Mouse (Mus musculus) embryo, embryonic 9.5 days (tissue): Measurements from ENCODE around the gene Gramd4.
A peak's percentile ranks its signal among the peaks of the same experiment; 100 is the strongest.
"Not testable (repeated sequence)": the region's sequence is repeated elsewhere in the genome, so short reads cannot be mapped to it uniquely, and the experiment has no call there.

ENCODE experiments used
- DNase-seq: peaks from one replicate; pipeline ENCODE4 v3.0.0-alpha.2; 2017; ENCODE audit errors: extremely low spot score

Gramd4 gene

DNA sequence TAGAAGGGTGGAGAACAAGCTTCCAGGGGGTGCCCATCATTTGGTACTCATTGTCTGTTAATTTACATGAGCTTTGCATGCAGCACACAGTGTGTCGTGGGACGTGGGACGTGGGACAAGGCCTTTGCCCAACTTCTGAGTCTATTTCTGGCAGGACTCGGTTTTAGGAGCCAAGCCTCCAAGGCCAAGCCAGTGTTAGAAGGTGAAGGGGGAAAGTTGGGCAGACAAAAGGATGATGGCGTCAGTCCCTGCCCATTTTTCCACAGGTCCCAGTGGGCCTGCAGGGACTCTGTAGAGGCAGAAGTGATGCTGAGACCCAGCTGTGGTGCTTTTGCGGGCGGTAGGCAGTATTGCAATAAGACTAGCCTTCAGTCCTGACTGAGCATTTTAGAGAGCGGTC is 33.1 kb downstream of the Gramd4 start:
- no peak for DNase-seq

DNA sequence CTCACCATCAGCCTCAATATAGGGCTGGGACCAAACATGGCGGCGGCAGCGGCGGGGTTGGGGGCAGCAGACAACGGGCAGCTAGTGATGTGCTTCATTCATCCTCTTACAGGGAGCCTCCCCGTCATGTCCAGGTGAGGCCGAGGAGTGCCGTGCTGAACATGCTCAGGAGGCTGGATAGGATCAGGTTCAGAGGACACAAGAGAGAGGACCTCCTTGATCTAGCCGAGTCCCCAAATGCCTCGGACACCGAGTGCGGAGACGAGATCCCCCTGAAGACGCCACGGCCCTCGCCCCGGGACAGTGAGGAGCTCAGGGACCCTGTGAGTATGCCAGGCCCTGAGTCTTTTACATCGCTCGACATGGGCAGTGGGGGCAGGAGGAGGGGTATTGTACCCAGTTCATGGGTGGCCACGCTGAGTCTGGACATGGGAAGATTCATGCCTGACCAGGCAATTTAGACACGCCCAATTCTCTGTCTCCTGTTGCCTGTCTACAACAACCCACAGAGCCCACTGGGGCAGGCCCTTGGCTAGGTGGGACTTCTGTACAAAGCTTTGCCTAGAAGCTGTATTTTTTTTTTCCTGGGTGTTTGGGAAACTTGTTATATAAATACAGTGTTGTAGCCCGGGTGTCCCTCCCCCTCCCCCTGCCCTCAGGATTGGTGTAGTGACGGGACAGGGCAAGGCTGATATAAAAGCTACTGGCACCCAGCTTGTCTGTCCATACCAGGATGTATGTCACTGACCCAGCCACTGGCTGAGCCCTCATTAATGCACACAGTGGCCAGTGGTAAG is 33.9 kb downstream of the Gramd4 start:
- no peak for DNase-seq

- no peak for DNase-seq
These were observed 34.6 kb downstream of the Gramd4 start for GRCm38 (mm10) chr15:86091998-86092670.

GRCm38 (mm10) chr15:86093236-86093635 is 35.7 kb downstream of the Gramd4 start:
- no peak for DNase-seq

DNA sequence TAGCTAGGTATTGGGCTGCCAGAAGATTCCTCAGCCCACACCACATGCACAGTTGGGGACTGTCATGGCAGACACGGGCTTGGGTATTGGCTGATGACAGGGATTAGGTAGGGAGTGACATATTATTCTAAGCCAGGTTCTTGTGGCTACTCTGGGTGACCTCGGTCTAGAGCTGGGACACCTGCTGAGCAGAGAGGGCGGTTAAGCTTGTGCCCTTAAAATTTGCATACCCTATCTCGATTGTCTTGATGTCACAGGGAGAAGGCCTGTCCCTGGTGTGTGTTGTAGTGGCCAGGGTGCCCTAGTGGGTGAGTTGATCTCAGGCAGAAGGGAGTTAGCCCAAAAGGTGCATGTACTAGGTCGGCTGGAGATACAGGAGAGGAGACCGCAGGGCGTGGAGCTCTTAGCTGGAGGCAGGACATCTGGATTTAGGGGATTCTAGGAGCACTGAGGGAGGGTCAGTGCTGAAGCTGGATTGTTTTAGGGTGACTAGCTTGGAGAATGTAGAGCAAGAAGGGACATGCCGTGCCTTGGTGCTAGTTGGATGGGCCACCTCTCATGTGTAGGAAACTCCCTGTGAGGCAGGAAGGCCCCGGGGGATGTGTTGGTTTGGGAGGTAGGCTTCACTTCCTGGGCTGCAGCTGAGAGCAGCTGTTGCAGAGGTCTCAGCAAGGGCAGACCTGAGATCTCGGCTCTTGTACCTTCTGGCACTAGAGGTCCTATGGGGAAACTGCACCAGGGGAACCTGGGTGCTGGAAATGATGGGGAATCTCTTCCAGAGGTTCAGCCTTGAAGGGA is 37.0 kb downstream of the Gramd4 start:
- DNase-seq: no peak

GRCm38 (mm10) chr15:86095722-86096603 is 38.5 kb downstream of the Gramd4 start:
- DNase-seq: no peak

- not testable (repeated sequence) for DNase-seq
These were observed 39.1 kb downstream of the Gramd4 start for GRCm38 (mm10) chr15:86096604-86097020.

DNA sequence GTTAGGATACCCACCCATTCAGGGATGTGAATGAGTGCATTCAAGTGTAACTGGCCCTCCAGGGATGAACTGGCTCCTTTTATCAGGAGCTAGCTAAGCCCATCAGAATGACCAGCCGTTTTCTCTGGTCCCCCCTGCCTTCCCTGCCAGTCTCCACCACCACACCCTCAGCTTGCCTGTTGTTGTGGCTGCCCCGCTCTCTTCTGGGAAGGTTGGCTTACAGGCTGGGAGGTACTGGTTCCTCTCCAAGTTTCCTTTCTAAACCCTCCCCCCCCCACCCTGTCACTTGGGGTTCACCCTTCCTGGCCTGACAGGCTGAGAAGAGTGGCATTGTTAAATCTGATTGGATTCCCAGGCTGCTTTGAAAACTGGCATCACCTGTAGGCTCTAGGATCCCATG is 40.4 kb downstream of the Gramd4 start:
- DNase-seq: no peak

DNA sequence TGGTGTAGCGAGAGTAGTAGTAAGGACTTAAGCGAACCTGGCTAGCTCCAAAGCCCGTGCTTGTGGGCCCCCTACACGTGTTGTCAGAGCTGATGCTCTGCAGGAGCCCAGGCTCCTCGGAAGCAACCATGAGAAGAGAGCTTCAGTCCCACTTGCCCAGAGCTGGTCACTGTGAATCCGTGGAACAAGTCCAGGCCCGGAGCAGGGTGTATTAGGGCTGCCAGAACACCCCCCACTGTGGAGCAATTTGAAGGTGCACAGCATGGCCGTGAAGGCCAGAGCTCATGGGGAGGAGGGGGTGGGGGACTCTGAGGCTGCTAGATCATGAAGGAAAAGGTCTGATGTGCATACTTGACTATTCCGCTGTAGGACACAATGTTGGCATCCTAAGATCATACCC is 44.1 kb downstream of the Gramd4 start:
- no peak for DNase-seq

- DNase-seq: no peak
These were observed 44.8 kb downstream of the Gramd4 start for GRCm38 (mm10) chr15:86102308-86102707.

- no peak for DNase-seq
These were observed 47.2 kb downstream of the Gramd4 start for GRCm38 (mm10) chr15:86104401-86105344.

DNA sequence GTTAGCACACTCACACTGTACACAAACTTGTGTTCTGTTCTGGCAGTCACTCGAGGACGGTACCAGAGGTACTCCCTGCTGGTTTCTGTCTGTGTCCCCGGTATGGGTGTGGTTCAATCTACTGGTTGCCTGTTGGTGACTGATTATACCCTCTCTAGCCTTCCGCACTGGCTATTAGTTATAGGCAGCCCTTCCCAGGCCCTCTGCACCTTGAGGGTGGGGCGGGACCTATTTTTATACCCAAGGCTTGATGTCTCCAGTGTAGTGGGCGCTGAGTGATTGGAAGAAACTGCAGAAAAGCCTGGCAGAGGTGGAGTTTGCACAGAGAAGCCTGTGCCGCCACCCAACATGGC is 47.8 kb downstream of the Gramd4 start:
- DNase-seq: no peak

GRCm38 (mm10) chr15:86105751-86106150 is 48.3 kb downstream of the Gramd4 start:
- DNase-seq: no peak

DNA sequence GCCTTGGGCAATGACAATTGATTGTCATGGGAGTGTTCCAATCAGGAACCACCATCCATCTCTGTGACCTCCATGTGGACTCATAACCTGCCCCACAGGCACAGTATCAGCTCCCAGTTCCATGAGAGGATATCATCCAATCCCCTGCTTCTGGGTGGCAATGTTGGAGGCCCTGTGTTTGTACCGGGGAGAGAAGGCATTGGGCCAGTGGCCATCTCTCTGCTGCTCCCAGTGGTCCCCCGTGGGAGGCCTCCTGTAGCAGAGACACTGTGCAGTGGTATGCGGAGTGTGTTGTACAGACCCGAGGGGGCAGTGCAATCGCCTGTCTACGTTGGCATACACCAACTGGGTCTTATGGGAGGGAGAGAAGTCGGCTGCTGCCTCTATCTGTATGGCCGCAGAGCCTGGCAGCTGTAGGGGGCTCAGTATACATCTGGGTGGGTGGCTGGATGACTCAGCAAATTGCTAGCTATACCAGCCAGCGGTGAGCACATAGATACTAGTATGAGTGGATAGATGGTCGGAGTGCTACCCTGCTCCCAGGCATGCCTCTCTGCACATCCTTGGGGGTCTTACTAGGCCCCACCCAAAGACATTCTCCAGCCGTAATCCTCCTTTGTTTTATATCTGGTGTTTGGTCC is 50.5 kb downstream of the Gramd4 start:
- DNase-seq: no peak

GRCm38 (mm10) chr15:86109245-86109644 is 51.8 kb downstream of the Gramd4 start:
- no peak for DNase-seq

DNA sequence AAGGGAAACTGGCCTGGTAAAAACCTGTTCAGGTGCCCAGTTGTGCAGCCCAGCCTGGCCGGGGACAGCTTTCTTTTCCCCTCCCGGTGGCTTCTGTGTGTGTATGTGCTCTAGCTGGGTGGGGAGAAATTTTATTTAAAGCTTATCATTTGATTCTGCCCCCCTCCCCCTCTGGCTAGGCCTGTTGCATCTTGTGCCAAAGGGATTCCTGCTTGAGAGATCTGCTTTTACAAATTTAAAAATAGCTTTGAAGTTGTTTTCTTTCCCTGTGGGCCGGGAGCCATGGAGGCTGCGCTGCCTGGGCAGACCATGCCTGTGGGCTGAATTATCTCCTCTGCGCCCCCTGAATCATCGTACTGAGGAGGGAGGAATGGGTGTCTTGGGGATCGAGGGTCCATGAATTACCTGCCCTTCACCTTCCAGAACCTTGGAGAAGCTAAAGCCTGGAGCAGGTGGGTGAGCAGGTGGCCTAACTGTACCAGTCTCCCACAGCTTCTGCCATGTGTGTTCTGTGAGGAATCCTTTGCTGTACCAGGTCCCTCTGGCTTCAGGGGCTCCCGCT is 52.2 kb downstream of the Gramd4 start:
- no peak for DNase-seq

- DNase-seq: no peak
These were observed 53.0 kb downstream of the Gramd4 start for GRCm38 (mm10) chr15:86110361-86111103.

DNA sequence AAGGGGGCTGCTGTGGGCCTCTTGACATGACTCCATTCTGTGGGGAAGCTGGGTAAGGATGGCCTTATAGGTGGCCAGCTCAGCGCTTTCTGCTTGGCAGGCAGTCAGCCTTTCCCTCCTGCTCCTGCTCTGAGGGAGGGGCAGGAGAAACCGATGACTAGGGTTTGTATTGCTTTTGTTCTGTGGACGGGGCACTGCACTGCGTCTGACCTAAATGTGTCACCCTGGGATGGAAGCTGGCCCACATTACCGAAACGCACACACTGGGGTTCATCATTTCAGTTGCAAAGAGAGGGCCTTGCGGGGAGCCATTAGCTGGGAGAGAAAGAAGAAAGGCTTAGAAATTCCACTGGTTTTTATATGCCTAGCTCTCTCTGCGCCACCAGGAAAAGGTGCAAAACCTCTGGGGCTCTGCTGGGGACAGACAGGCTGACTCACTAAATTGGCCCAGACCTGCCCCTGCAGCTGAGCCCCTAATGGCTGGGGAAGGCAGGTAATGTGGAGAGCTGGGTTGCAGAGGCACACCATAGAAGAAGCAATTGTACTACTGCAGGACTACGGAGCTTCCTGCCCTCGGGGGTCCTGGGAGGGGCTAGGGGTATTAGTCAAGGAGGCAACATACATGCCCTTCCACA is 55.3 kb downstream of the Gramd4 start:
- peak; percentile 13 for DNase-seq
